Mouse (Mus musculus) stomach, postnatal 0 days (tissue): Measurements from ENCODE around the gene Gfi1. TPM values are rescaled to one million over a fixed set of nuclear protein-coding genes. Genes with fewer than 3 reads are reported as not detected.

ENCODE experiments used
- ATAC-seq: fragments of 200-750 bp; cut with Nextera tagmentation; 2 replicates; pipeline ENCODE4 v1.8.0; 2017; ENCODE audit not compliant: low FRiP score, low TSS enrichment
- DNase-seq: peaks from one replicate; pipeline ENCODE4 v3.0.0-alpha.2; 2016; ENCODE audit warnings: low spot score
- H3K27ac ChIP-seq: fragments of 300-500 bp; sonication (generic); replicated peaks from 2 replicates; pipeline ENCODE4 v1.5.1; 2014; ENCODE audit warnings: mild to moderate bottlenecking, control low read depth
- H3K27me3 ChIP-seq: fragments of 300-500 bp; sonication (generic); 2 replicates; pipeline ENCODE4 v1.6.1; 2014; ENCODE audit warnings: low read length; ENCODE audit not compliant: control insufficient read depth, insufficient read depth
- H3K36me3 ChIP-seq: fragments of 300-500 bp; sonication (generic); 2 replicates; pipeline ENCODE4 v1.6.1; 2014; ENCODE audit warnings: low read length, mixed read lengths; ENCODE audit not compliant: control insufficient read depth, insufficient read depth
- H3K4me1 ChIP-seq: fragments of 300-500 bp; sonication (generic); replicated peaks from 2 replicates; pipeline ENCODE4 v1.6.1; 2014; ENCODE audit warnings: antibody characterized with exemption; ENCODE audit not compliant: control insufficient read depth, insufficient read depth
- H3K4me2 ChIP-seq: fragments of 300-500 bp; sonication (generic); replicated peaks from 2 replicates; pipeline ENCODE4 v1.6.1; 2014; ENCODE audit warnings: low read depth, mild to moderate bottlenecking, control low read depth, moderate library complexity
- H3K4me3 ChIP-seq: fragments of 300-500 bp; sonication (generic); 2 replicates; pipeline ENCODE4 v1.5.1; 2014; ENCODE audit warnings: low read depth, low read length, control low read depth
- H3K9ac ChIP-seq: fragments of 300-500 bp; sonication (generic); 2 replicates; pipeline ENCODE4 v1.6.1; 2014; ENCODE audit warnings: mild to moderate bottlenecking, low read length, control low read depth, mixed read lengths
- H3K9me3 ChIP-seq: fragments of 300-500 bp; sonication (generic); 2 replicates; pipeline ENCODE4 v1.6.1; 2016; ENCODE audit warnings: low read length; ENCODE audit not compliant: control insufficient read depth
- CTCF ChIP-seq: IDR thresholded peaks from 2 replicates; pipeline ENCODE4 v1.5.1; 2016; ENCODE audit warnings: antibody characterized with exemption, low read depth, mild to moderate bottlenecking, moderate library complexity
- EP300 ChIP-seq: optimal IDR thresholded peaks from 2 replicates; pipeline ENCODE3; 2016; ENCODE audit warnings: antibody characterized with exemption
- WGBS: fragments of 180-500 bp; shearing (Covaris S2); extraction: QIAGEN DNeasy Blood & Tissue Kit; methylation state at CpG from one replicate; pipeline ENCODE4 v1.1.7; 2014; 5-methylcytosine and 5-hydroxymethylcytosine counted together
- polyA plus RNA-seq: library from polyadenylated mRNA; unstranded; fragments of >200 nt; fragmentation: Nextera tagmentation; extraction: Ambion mirVana; gene quantifications from 2 replicates; pipeline ENCODE4 v1.2.1, GENCODE M21; 2015

Gfi1 gene
- polyA plus RNA-seq, 1 experiment from 2014 or later = 0.10 TPM

- Histone ChIP-seq H3K9ac (no peak overlapping the region), H3K27me3 (no peaks in the 10 kb centered on the region), H3K4me1 (no peaks in the 10 kb centered on the region), H3K4me2 (no peak overlapping the region), H3K4me3 (no peak overlapping the region), H3K36me3 (no peaks in the 10 kb centered on the region), H3K27ac (no peak overlapping the region), H3K9me3 (no peaks in the 10 kb centered on the region)
- 73% methylated on average over 3 of the region's 3 CpGs for WGBS
- no peak for ATAC-seq
- DNase-seq = no peak
- TF ChIP-seq EP300 (no peak), CTCF (no peak)
These were observed 30.8 kb downstream of the Gfi1 start for GRCm38 (mm10) chr5:107695019-107695418.

GRCm38 (mm10) chr5:107688499-107688866 lies 37.4 kb downstream of the Gfi1 start:
- ATAC-seq = peak; percentile 30; the same call in 1 of the 2 replicates

DNA sequence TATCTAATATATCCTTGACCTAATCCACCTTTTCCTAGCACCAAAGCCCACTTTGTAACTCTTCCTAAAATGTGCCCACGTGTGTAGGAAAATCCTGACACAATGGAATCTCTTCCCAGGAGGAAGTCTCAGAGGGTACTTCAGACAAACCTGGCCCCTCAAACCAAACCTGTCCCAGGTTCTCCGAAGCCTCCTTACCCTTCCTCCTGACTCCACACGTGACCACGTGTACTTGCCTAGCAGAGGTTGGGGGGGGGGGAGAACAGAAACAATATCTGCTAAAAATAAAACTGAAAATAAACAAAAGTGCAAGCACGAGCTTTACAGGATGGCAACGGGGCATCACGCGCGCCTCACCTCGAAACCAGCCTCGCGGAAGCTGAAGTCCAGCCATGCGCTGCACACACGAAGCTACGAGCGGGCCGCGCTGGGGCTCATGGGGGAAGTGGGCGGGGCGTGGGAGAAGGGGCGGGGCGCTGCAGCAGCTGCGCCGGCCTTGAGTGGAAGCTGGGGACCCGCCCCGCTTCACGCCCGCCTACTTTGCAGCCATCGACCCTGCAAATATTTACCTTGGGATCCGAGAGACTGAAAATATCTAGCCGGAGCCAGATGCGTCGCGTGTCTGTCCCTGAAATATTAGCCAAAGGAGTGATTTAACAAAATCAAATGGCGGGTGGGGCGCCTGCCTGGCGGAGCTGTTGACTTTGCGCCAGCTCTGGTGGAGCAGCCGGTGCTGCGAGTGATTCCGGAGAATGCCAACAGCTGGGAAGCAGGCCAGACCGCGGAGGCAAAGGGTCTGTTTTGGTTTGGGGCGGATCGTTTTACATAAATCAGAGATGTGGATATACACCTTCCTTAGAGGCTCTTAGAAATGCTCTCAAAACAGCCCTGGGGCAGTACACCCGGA lies 38.0 kb downstream of the Gfi1 start:
- Histone ChIP-seq H3K4me2 (peak overlapping the region; percentile 76), H3K4me1 (no peaks in the 10 kb centered on the region), H3K36me3 (no peaks in the 10 kb centered on the region), H3K9ac (peak overlapping the region; percentile 41), H3K27ac (0 out of 2 replicates have a peak overlapping the region, but pooled peaks have one; percentile 61), H3K4me3 (peak overlapping the region; percentile 41), H3K9me3 (no peaks in the 10 kb centered on the region), H3K27me3 (peaks cover 3% of the 10 kb centered on the region; the same call in 1 of the 2 replicates)
- WGBS = 8% methylated on average over 46 of the region's 46 CpGs
- no peak for TF ChIP-seq EP300
- no peak for TF ChIP-seq CTCF
- DNase-seq (peak; percentile 90), ATAC-seq (peak; percentile 94)

More at GRCm38 (mm10) chr5:107688499-107688866, 37.4 kb downstream of the Gfi1 start:
- H3K36me3 ChIP-seq = no peaks in the 10 kb centered on the region
- H3K4me1 ChIP-seq = no peaks in the 10 kb centered on the region
- no peaks in the 10 kb centered on the region for H3K9me3 ChIP-seq
- no peak for DNase-seq
- peak overlapping the region; percentile 76 for H3K4me2 ChIP-seq
- H3K27me3 ChIP-seq = peaks cover 3% of the 10 kb centered on the region; the same call in 1 of the 2 replicates
- TF ChIP-seq CTCF = no peak
- TF ChIP-seq EP300 = no peak
- peak overlapping the region; percentile 41 for H3K4me3 ChIP-seq
- 0 out of 2 replicates have a peak overlapping the region, but pooled peaks have one; percentile 61 for H3K27ac ChIP-seq
- WGBS = 12% methylated on average over 9 of the region's 9 CpGs
- peak overlapping the region; percentile 41 for H3K9ac ChIP-seq

DNA sequence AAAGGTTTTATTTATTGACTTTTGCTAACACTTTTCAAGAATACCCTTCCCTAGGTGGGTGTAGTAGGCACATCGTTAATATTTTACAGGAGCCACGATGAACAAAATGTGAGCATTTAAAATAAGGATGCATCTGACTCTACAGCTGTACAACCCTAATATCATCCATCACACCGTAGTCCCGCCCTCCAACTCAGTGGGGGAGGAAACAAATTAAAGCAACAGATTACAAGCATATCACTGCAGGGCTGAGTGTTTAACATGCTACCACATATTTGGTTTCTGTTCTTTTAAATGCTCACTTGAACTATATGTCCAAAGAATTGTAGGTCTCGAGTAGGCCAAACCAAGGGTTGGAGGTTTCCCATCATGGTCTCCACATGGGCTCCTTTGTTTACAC lies 38.7 kb downstream of the Gfi1 start:
- Histone ChIP-seq H3K4me1 (no peaks in the 10 kb centered on the region), H3K27ac (no peak overlapping the region), H3K9me3 (no peaks in the 10 kb centered on the region), H3K27me3 (peaks cover 3% of the 10 kb centered on the region; the same call in 1 of the 2 replicates), H3K4me2 (no peak overlapping the region), H3K9ac (no peak overlapping the region), H3K36me3 (no peaks in the 10 kb centered on the region), H3K4me3 (no peak overlapping the region)
- no peak for ATAC-seq
- 95% methylated on average over 5 of the region's 5 CpGs for WGBS
- no peak for TF ChIP-seq EP300
- no peak for TF ChIP-seq CTCF
- DNase-seq = no peak

DNA sequence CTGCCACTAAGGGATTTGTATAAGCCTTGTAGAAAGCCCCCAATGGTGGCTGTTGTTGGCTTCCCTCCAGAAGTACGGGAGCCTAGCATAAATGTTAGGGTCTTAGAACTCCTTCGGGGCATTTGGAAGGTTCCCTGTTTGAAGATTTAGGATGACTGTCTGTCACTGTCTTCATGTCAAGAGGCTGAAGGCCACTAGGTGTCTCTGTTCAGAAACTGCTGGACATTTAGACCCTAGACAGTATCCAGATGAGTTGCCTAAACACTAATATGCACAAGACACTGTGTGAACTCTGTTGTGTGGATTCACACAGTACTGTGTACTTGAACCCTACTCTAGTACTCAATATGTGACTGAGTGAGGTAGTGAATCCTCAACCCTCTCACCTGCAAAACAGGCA lies 41.5 kb downstream of the Gfi1 start:
- TF ChIP-seq CTCF (peak; percentile 49), EP300 (no peak)
- Histone ChIP-seq H3K27ac (no peak overlapping the region), H3K4me1 (no peaks in the 10 kb centered on the region), H3K9ac (no peak overlapping the region), H3K36me3 (no peaks in the 10 kb centered on the region), H3K4me2 (no peak overlapping the region), H3K9me3 (no peaks in the 10 kb centered on the region), H3K4me3 (no peak overlapping the region), H3K27me3 (peaks cover 3% of the 10 kb centered on the region; the same call in 1 of the 2 replicates)
- DNase-seq (no peak), ATAC-seq (no peak)
- WGBS = 78% methylated on average over 2 of the region's 2 CpGs

DNA sequence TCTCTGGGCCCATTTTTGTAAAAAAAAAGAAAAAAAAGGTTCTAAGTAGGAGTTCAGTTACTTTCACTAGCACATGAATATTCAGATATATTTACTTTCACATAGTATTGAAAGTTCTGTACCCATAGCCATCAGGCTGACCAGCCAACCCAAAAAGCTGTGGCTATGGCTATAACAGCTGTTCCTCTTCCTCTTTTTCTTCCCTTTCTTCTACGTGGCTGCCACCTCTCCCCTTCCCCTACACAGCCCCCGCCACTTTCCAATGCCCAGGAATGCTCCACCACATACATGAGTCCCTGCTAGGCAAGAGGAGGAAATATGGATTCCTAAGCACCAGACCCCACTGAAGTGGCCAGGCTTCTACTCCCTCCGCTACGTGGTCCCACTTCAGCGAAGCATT lies 44.5 kb downstream of the Gfi1 start:
- Histone ChIP-seq H3K4me2 (no peak overlapping the region), H3K9me3 (no peaks in the 10 kb centered on the region), H3K4me3 (no peak overlapping the region), H3K4me1 (no peaks in the 10 kb centered on the region), H3K27ac (no peak overlapping the region), H3K27me3 (no peaks in the 10 kb centered on the region), H3K9ac (no peak overlapping the region), H3K36me3 (no peaks in the 10 kb centered on the region)
- ATAC-seq (no peak), DNase-seq (no peak)
- no peak for TF ChIP-seq CTCF
- no peak for TF ChIP-seq EP300
- WGBS = 76% methylated on average over 5 of the region's 5 CpGs
